Mouse (Mus musculus): Measurements from ENCODE around the gene Rabl6.

The Rabl6 gene

GRCm38 (mm10) chr2:25549021-25549991, 59.0 kb downstream of the Rabl6 start:
- DNase-seq (ENCODE audit: low read depth, low spot score) = no peak

GRCm38 (mm10) chr2:25546811-25547491, 61.4 kb downstream of the Rabl6 start, which contains the start of gene Traf2:
Traf2 (minus strand) TSS chr2:25546940.
- DNase-seq (ENCODE audit: low read depth, low spot score) = peak; percentile 96

- no peak for DNase-seq (ENCODE audit: low read depth, low spot score)
These were observed 62.1 kb downstream of the Rabl6 start for GRCm38 (mm10) chr2:25545996-25546810.

- DNase-seq (ENCODE audit: low read depth, low spot score) = no peak
These were observed 66.5 kb downstream of the Rabl6 start for GRCm38 (mm10) chr2:25541644-25542367.

GRCm38 (mm10) chr2:25540541-25540948, 67.8 kb downstream of the Rabl6 start:
- no peak for DNase-seq (ENCODE audit: low read depth, low spot score)

GRCm38 (mm10) chr2:25536531-25536930, 71.8 kb downstream of the Rabl6 start:
- DNase-seq (ENCODE audit: low read depth, low spot score) = no peak

- no peak for DNase-seq (ENCODE audit: low read depth, low spot score)
These were observed 73.5 kb downstream of the Rabl6 start for GRCm38 (mm10) chr2:25534866-25535182.

- no peak for DNase-seq (ENCODE audit: low read depth, low spot score)
These were observed 74.0 kb downstream of the Rabl6 start for GRCm38 (mm10) chr2:25534178-25534865.

- DNase-seq (ENCODE audit: low read depth, low spot score) = no peak
These were observed 74.6 kb downstream of the Rabl6 start for GRCm38 (mm10) chr2:25533707-25534106.

Data from embryo, embryonic 11.5 days (tissue).